In the genomic region with DNA sequence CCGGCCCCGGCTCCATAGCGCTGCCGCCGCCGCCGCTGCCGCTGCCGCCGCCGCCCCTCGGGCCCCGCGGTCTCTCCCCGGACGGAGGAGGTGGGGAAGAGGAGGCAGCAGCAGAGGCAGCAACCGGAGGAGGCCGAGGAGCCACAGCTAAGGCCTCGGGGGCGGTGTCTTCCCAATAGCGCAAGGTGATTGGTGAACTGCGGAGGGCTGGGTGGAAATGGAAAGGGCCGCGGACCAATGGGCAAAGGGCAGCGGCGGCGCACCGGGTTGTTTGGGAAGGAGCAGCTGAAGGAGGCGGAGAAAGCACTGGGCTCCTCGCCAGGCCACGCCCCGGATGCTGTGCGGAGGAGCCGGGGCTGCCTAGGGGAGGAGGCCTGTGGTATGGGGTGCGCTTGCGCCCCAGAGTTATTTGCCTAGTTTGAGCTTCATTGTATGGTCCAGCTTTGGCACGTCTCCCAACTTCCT, we compare ENCODE assay signal across 8 mouse cellular contexts. TPM values are rescaled to one million over a fixed set of nuclear protein-coding genes. Genes with fewer than 3 reads are reported as not detected.
DNase-seq lines count a peak whose midpoint lies in the region; ATAC-seq and TF ChIP-seq lines count a peak whose summit lies in the region.

A gene (minus strand): TSS at position 149 of the 465 bp plus-strand sequence.

- H3K36me3 ChIP-seq in hindbrain, postnatal 0 days (ENCODE audit: insufficient read depth, low read length) = no peaks in the 10 kb centered on the region

- TF ChIP-seq CTCF in gastrocnemius, adult 2 months (IDR thresholded peaks at IDR 0.05) = no peak
- no peak for TF ChIP-seq CTCF in hindbrain, postnatal 0 days (IDR thresholded peaks at IDR 0.05; ENCODE audit: low read depth)
- TF ChIP-seq CTCF in left cerebral cortex, adult 2 months (IDR thresholded peaks at IDR 0.05) = no peak

- H3K4me2 ChIP-seq in hindbrain, postnatal 0 days (ENCODE audit: low read depth, low read length) = peak within 1 kb of the TSS; percentile 83

- ATAC-seq in common myeloid progenitor, adult 5-6 weeks (replicated peaks; ENCODE audit: low read depth, poor library complexity, severe bottlenecking) = peak; percentile 97
- peak; percentile 99 for ATAC-seq in hindbrain, postnatal 0 days
- ATAC-seq in megakaryocyte, adult 5-6 weeks (ENCODE audit: poor library complexity, severe bottlenecking) = peak; percentile 95

- no peaks in the 10 kb centered on the region for H3K27me3 ChIP-seq in hindbrain, postnatal 0 days (ENCODE audit: insufficient read depth, low read length)

- H3K4me3 ChIP-seq in gastrocnemius, adult 2 months = peak within 1 kb of the TSS; percentile 80
- peak within 1 kb of the TSS; percentile 99 for H3K4me3 ChIP-seq in hindbrain, postnatal 0 days (ENCODE audit: low read length)
- peak within 1 kb of the TSS; percentile 95 for H3K4me3 ChIP-seq in left cerebral cortex, adult 2 months

- DNase-seq in ZHBTc4 (ENCODE audit: low read depth, low spot score) = peak; percentile 99
- peak; percentile 100 for DNase-seq in gastrocnemius, adult 2 months
- DNase-seq in hindbrain, postnatal 0 days (ENCODE audit: low spot score) = peak; percentile 98
- peak; percentile 99 for DNase-seq in left cerebral cortex, adult 2 months (ENCODE audit: extremely low spot score in 1 of 2, low spot score in 2 of 2)
- peak; percentile 99 for DNase-seq in right cerebral cortex, adult 2 months (ENCODE audit: low spot score in 2 of 2)
- DNase-seq in urinary bladder, postnatal 14 days (ENCODE audit: low spot score) = peak; percentile 100

- no peaks in the 10 kb centered on the region for H3K4me1 ChIP-seq in hindbrain, postnatal 0 days (ENCODE audit: insufficient read depth, low read length)

- intact Hi-C loops in gastrocnemius, adult 2 months (cut with DNase I) = loop anchor here (2.0 to 5.0 kb wide), 2 partner anchors 71 to 194 kb away; a partner anchor contains a TSS
- intact Hi-C loops in left cerebral cortex, adult 2 months (cut with DNase I) = loop anchor here (2.0 to 5.0 kb wide), 3 partner anchors 71 to 391 kb away; a partner anchor contains a TSS

- H3K9ac ChIP-seq in hindbrain, postnatal 0 days (replicated peaks; ENCODE audit: low read length) = peak within 1 kb of the TSS; percentile 98

- H3K9me3 ChIP-seq in hindbrain, postnatal 0 days (ENCODE audit: low read length) = no peaks in the 10 kb centered on the region

- H3K27ac ChIP-seq in gastrocnemius, adult 2 months = peak within 1 kb of the TSS; percentile 92
- H3K27ac ChIP-seq in hindbrain, postnatal 0 days = peak within 1 kb of the TSS; percentile 96
- H3K27ac ChIP-seq in left cerebral cortex, adult 2 months = peak within 1 kb of the TSS; percentile 95

- WGBS in hindbrain, postnatal 0 days = under 1% methylated on average over 37 of the region's 37 CpGs

RNA-seq across cellular contexts. Expression of the gene that starts here (rescaled TPM):
- total RNA-seq in common myeloid progenitor, adult 5-6 weeks (2017) = 7.3 and 10.6 TPM in 2 replicates
- 10 to 100 TPM in 1 of 2 experiments, 1 to 10 TPM in 1; 9.0 to 11.1 TPM for total RNA-seq in gastrocnemius, adult 2 months (2021)
- total RNA-seq in hindbrain, postnatal 0 days (2014; rRNA removed) = 19.4 and 20.6 TPM in 2 replicates
- 11.2 and 11.8 TPM in 2 replicates for polyA plus RNA-seq in hindbrain, postnatal 0 days (2015; fragmentation: Nextera tagmentation; extraction: Ambion mirVana)
- 10 to 100 TPM; 25.6 to 26.4 TPM for total RNA-seq in left cerebral cortex, adult 2 months (2021)
- total RNA-seq in megakaryocyte, adult 5-6 weeks (2015) = 30.3 and 33.4 TPM in 2 replicates
- total RNA-seq in megakaryocyte, adult 5-6 weeks (2017) = 24.0 and 27.7 TPM in 2 replicates

Comparison
In these comparisons a context has a peak if more than half of its experiments do, and no peak if none do; other contexts are left out.
1. Peak in every context shown above with its lines: DNase-seq, ATAC-seq, H3K4me3 ChIP-seq and H3K27ac ChIP-seq.